Mouse (Mus musculus): ENCODE data around the gene Tbpl2.

The Tbpl2 gene

GRCm38 (mm10) chr2:24096495-24096894 lies at the start of gene Tbpl2:
Gene Tbpl2, minus strand, starts transcription at chr2:24096595.
- DNase-seq (ENCODE audit: low spot score in 2 of 2): no peak

GRCm38 (mm10) chr2:24134373-24134772 lies 38.0 kb upstream of the Tbpl2 start:
- DNase-seq (ENCODE audit: low spot score in 2 of 2): no peak

GRCm38 (mm10) chr2:24109085-24109484 lies 12.7 kb upstream of the Tbpl2 start:
- no peak for DNase-seq (ENCODE audit: low spot score in 2 of 2)

- no peak for DNase-seq (ENCODE audit: low spot score in 2 of 2)
Measured at GRCm38 (mm10) chr2:24103619-24104289, 7.4 kb upstream of the Tbpl2 start.

- DNase-seq (ENCODE audit: low spot score in 2 of 2): no peak
Measured at GRCm38 (mm10) chr2:24090921-24091320, 5.5 kb downstream of the Tbpl2 start.

- DNase-seq (ENCODE audit: low spot score in 2 of 2): no peak
Measured at GRCm38 (mm10) chr2:24050459-24050858, 45.9 kb downstream of the Tbpl2 start.

- no peak for DNase-seq (ENCODE audit: low spot score in 2 of 2)
Measured at GRCm38 (mm10) chr2:24049344-24049990, 46.9 kb downstream of the Tbpl2 start, which contains the start of gene Hnmt. Gene Hnmt, minus strand, starts transcription at chr2:24049394.

- DNase-seq (ENCODE audit: low spot score in 2 of 2): no peak
Measured at GRCm38 (mm10) chr2:24048480-24049097, 47.8 kb downstream of the Tbpl2 start.

GRCm38 (mm10) chr2:24047551-24048479 lies 48.6 kb downstream of the Tbpl2 start:
- DNase-seq (ENCODE audit: low spot score in 2 of 2): no peak

GRCm38 (mm10) chr2:24042901-24043300 lies 53.5 kb downstream of the Tbpl2 start:
- DNase-seq (ENCODE audit: low spot score in 2 of 2): no peak

- DNase-seq (ENCODE audit: low spot score in 2 of 2): no peak
Measured at GRCm38 (mm10) chr2:24040531-24040930, 55.9 kb downstream of the Tbpl2 start.

Data from thymus, postnatal 10 days (tissue).